Mouse (Mus musculus) CD4-positive naive resting alpha-beta T cell, adult 57 days (primary cell): Measurements from ENCODE around the gene Ubox5. TPM values are rescaled to one million over a fixed set of nuclear protein-coding genes. Genes with fewer than 3 reads are reported as not detected.

Experiments used
- total RNA-seq: library from RNA; stranded (reverse); gene quantifications from one replicate; pipeline ENCODE4 v1.2.4, GENCODE M21; 2023

Ubox5 gene
- total RNA-seq, result 4.5 TPM

DNA sequence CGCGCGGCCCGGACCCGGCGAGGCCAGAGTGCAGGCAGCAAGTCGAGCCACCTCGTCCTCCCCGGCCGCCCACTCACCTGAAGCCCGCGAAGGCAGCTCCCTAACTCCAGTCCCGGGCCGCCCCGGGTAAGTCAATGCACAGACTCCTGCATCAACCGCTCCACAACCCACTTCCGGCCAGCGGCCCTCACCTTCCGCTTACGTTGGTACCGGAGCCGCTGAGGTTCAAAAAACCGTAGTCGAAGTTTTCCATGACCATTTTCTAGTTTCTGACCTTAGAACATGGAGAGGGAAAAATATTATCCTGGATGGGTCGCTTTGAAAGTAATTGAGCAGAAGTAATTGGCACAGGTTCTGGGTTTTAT, at the start of gene Ubox5, which contains the start of gene Fastkd5:
TSS of gene Ubox5 (minus strand) at position 200 of the 365 bp plus-strand sequence.
TSS of gene Fastkd5 (minus strand) at position 189 of the 365 bp plus-strand sequence.

GRCm38 (mm10) chr2:130667559-130667958, 37.7 kb upstream of the Ubox5 start, which contains the start of gene Itpa:
TSS of gene Itpa (plus strand) at chr2:130667610.

DNA sequence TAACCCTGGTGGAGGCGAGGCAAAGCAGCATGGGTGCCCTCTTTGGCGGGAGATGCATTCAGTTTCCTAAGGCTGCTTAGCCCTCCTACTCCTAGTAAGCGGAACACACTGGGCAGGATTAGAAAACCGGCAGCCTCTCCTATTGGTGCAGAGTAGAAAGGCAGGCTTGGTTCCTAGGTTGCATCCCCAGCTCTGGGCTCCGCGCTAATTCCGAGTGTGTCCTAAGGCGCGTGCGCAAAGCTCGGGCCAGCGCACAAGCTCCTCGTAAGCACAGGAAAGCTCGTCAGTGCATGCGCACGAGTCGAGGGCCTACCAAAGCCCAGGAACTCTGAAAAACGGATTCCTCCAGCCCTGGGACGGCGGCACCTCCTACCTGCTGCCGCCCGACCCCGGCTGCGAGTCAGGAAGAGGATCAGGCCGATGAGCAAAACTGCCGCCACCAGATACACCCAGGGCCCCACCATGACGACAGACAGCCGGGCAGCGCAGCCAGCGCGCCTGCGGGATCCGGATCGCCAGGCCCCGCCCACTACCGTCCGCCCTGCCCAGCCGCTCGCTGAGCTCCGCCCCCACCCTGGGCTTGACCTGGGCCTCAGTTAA, 34.4 kb upstream of the Ubox5 start, which contains the start of gene Ddrgk1:
TSS of gene Ddrgk1 (minus strand) at position 558 of the 600 bp plus-strand sequence.

GRCm38 (mm10) chr2:130642684-130643369, 13.0 kb upstream of the Ubox5 start, which contains the start of gene Lzts3:
TSS of gene Lzts3 (minus strand) at chr2:130642803.

DNA sequence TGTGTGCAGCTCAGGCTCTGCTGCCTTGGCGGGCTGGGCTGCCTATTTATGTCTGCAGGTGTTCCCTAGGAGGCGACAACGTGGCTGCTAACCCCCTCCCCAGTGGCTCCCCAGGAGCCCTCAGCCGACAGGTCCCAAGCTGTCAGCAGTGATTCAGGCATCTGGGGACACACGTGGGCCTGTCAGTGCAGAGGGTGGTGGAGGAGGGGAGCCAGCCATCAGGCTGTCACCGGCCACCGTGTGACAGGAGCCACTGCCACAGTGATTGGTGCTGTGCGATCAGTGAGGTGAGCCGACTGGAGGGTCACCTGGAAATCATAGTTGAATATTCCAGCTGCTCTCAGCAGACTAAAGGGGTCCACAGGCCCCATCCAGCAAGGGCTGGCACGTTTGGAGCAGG, 47.3 kb downstream of the Ubox5 start, which contains the start of gene Avp:
TSS of gene Avp (minus strand) at position 3 of the 400 bp plus-strand sequence.

GRCm38 (mm10) chr2:130575873-130576272, 54.0 kb downstream of the Ubox5 start, which contains the start of gene Oxt:
TSS of gene Oxt (plus strand) at chr2:130576173.

GRCm38 (mm10) chr2:130563212-130564055, 66.4 kb downstream of the Ubox5 start, which contains the start of gene Mrps26:
TSS of gene Mrps26 (plus strand) at chr2:130563742.

Other genes starting within 250 kb of the Ubox5 start
- gene Cpxm1, start 232.5 kb downstream of the Ubox5 start, total RNA-seq, result 0.65 TPM
- gene Gm28372, start 224.8 kb downstream of the Ubox5 start, total RNA-seq, result not detected
- not detected for gene 1700020A23Rik, start 224.8 kb downstream of the Ubox5 start, total RNA-seq
- not detected for gene Tmem239, start 223.6 kb downstream of the Ubox5 start, total RNA-seq
- gene Vps16, start 205.7 kb downstream of the Ubox5 start, total RNA-seq, result 132 TPM
- 26.0 TPM for gene Pced1a, start 205.3 kb downstream of the Ubox5 start, total RNA-seq
- gene Ptpra, start 179.8 kb downstream of the Ubox5 start, total RNA-seq, result 129 TPM
- 62.3 TPM for gene Mrps26, start 66.3 kb downstream of the Ubox5 start, total RNA-seq
- gene Oxt, start 53.9 kb downstream of the Ubox5 start, total RNA-seq, result not detected
- gene Avp, start 47.5 kb downstream of the Ubox5 start, total RNA-seq, result not detected
- gene Fastkd5, start within 50 bp of the Ubox5 start, total RNA-seq, result 7.8 TPM
- 4.3 TPM for gene Lzts3, start 12.8 kb upstream of the Ubox5 start, total RNA-seq
- 136 TPM for gene Ddrgk1, start 34.6 kb upstream of the Ubox5 start, total RNA-seq
- 15.7 TPM for gene Itpa, start 37.6 kb upstream of the Ubox5 start, total RNA-seq
- 1.0 TPM for gene Slc4a11, start 67.5 kb upstream of the Ubox5 start, total RNA-seq